Mouse (Mus musculus) CH12F3 (cell line): ENCODE results near the gene Trim2.

ENCODE experiments used
- in situ Hi-C: fragments of 300-500 bp; cut with MboI; formaldehyde crosslinking; loops from 2 replicates; pipeline ENCODE4 v1.14.3; 2020; ENCODE audit warnings: low sequenced_read_pairs

Gene Trim2

GRCm38 (mm10) chr3:84157559-84158350, 148.9 kb downstream of the Trim2 start:
- in situ Hi-C loops = loop anchor here (25.0 kb wide), 1 partner anchor 380 kb away; no protein-coding TSS in a partner anchor

- in situ Hi-C loops = loop anchor here (25.0 kb wide), 1 partner anchor 380 kb away; no protein-coding TSS in a partner anchor
Measured at GRCm38 (mm10) chr3:84157011-84157410, 149.7 kb downstream of the Trim2 start.

GRCm38 (mm10) chr3:84156105-84156504, 150.6 kb downstream of the Trim2 start:
- in situ Hi-C loops = loop anchor here (25.0 kb wide), 1 partner anchor 381 kb away; no protein-coding TSS in a partner anchor

- in situ Hi-C loops = loop anchor here (25.0 kb wide), 1 partner anchor 382 kb away; no protein-coding TSS in a partner anchor
Measured at GRCm38 (mm10) chr3:84155558-84156006, 151.1 kb downstream of the Trim2 start, which contains the start of gene Mnd1. TSS of gene Mnd1 (minus strand) at chr3:84155786.

- in situ Hi-C loops = loop anchor here (25.0 kb wide), 1 partner anchor 382 kb away; no protein-coding TSS in a partner anchor
Measured at GRCm38 (mm10) chr3:84155146-84155545, 151.5 kb downstream of the Trim2 start.

GRCm38 (mm10) chr3:84154721-84155141, 151.9 kb downstream of the Trim2 start:
- in situ Hi-C loops = loop anchor here (25.0 kb wide), 1 partner anchor 383 kb away; no protein-coding TSS in a partner anchor

- in situ Hi-C loops = loop anchor here (25.0 kb wide), 1 partner anchor 387 kb away; no protein-coding TSS in a partner anchor
Measured at GRCm38 (mm10) chr3:84149831-84150230, 156.8 kb downstream of the Trim2 start.

- in situ Hi-C loops = no loop called here
Measured at GRCm38 (mm10) chr3:84140947-84141346, 165.7 kb downstream of the Trim2 start.

- in situ Hi-C loops = no loop called here
Measured at GRCm38 (mm10) chr3:84136509-84136908, 170.2 kb downstream of the Trim2 start.

GRCm38 (mm10) chr3:84135933-84136332, 170.7 kb downstream of the Trim2 start:
- in situ Hi-C loops = no loop called here

- in situ Hi-C loops = no loop called here
Measured at GRCm38 (mm10) chr3:84135387-84135786, 171.3 kb downstream of the Trim2 start.

GRCm38 (mm10) chr3:84131369-84131768, 175.3 kb downstream of the Trim2 start:
- in situ Hi-C loops = no loop called here

- in situ Hi-C loops = no loop called here
Measured at GRCm38 (mm10) chr3:84130776-84131175, 175.9 kb downstream of the Trim2 start.

- in situ Hi-C loops = no loop called here
Measured at GRCm38 (mm10) chr3:84128871-84129870, 177.5 kb downstream of the Trim2 start.

- in situ Hi-C loops = no loop called here
Measured at GRCm38 (mm10) chr3:84127431-84127830, 179.2 kb downstream of the Trim2 start.

- in situ Hi-C loops = no loop called here
Measured at GRCm38 (mm10) chr3:84126721-84127120, 180.0 kb downstream of the Trim2 start.

GRCm38 (mm10) chr3:84125704-84126289, 180.9 kb downstream of the Trim2 start:
- in situ Hi-C loops = no loop called here

GRCm38 (mm10) chr3:84123461-84123860, 183.2 kb downstream of the Trim2 start:
- in situ Hi-C loops = no loop called here

- in situ Hi-C loops = no loop called here
Measured at GRCm38 (mm10) chr3:84118718-84119117, 188.0 kb downstream of the Trim2 start.

- in situ Hi-C loops = no loop called here
Measured at GRCm38 (mm10) chr3:84118178-84118577, 188.5 kb downstream of the Trim2 start.
